Comparison of ENCODE assay signal across 9 mouse cellular contexts in the genomic region with DNA sequence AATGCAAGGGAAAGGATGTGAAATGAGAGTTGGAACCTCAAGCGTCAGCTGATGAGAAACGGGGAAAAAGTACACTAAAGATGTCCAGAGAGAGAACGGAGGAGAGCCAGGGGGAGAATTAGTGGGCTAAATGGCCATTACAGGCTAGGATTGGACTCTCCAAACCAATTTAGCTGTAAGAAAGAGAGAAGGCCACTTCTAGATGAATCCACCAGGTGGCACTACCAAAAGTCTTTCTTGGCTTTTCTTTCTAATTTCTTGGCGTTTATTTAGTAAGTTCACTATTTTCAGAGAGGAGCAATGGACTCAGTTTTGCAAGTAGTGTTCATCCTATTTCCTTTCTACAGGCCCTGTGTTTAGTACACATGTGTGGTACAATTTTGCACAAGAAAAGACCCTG.
DNase-seq lines count a peak whose midpoint lies in the region; ATAC-seq and TF ChIP-seq lines count a peak whose summit lies in the region.
"Had no signal": no experiment of that assay in that cellular context is flagged by ENCODE, and none has a peak within 500 bp of the region (broad histone marks: within the 10 kb centered on the region; RNA-seq: fewer than 3 reads in every experiment).

No protein-coding gene starts in this region.

- no peak overlapping the region for H3K4me3 ChIP-seq in hindbrain, embryonic 11.5 days (ENCODE audit: low read depth, low read length)
- no peak overlapping the region for H3K4me3 ChIP-seq in hindbrain, embryonic 13.5 days
- no peak overlapping the region for H3K4me3 ChIP-seq in lung, embryonic 14.5 days (ENCODE audit: low read depth, low read length)
- H3K4me3 ChIP-seq in lung, adult 2 months (replicated peaks; ENCODE audit: extremely low read depth, low read depth, low read length) = no peak overlapping the region

- peak; percentile 42 for TF ChIP-seq CTCF in lung, embryonic 14.5 days (IDR thresholded peaks at IDR 0.05; ENCODE audit: low read depth)
- TF ChIP-seq CTCF in lung, adult 2 months (IDR thresholded peaks at IDR 0.05; ENCODE audit: insufficient read depth, low read length) = no peak; the same call in 1 of the 2 replicates

- H3K27me3 ChIP-seq in hindbrain, embryonic 11.5 days (ENCODE audit: control insufficient read depth, insufficient read depth, low read length) = no peaks in the 10 kb centered on the region
- no peaks in the 10 kb centered on the region for H3K27me3 ChIP-seq in hindbrain, embryonic 13.5 days
- H3K27me3 ChIP-seq in lung, embryonic 14.5 days (ENCODE audit: insufficient read depth, low read length) = no peaks in the 10 kb centered on the region

- 59% methylated on average over 4 of the region's 4 CpGs for WGBS in hindbrain, embryonic 11.5 days
- 69% methylated on average over 4 of the region's 4 CpGs for WGBS in hindbrain, embryonic 13.5 days
- 57% methylated on average over 4 of the region's 4 CpGs for WGBS in lung, embryonic 14.5 days
- WGBS in lung, adult 2 months = 61% methylated on average over 4 of the region's 4 CpGs

- no peaks in the 10 kb centered on the region for H3K9me3 ChIP-seq in hindbrain, embryonic 11.5 days (ENCODE audit: control insufficient read depth, low read length)
- no peaks in the 10 kb centered on the region for H3K9me3 ChIP-seq in hindbrain, embryonic 13.5 days
- H3K9me3 ChIP-seq in lung, embryonic 14.5 days (ENCODE audit: low read depth, low read length) = no peaks in the 10 kb centered on the region; the same call in 1 of the 2 replicates

- no peak overlapping the region for H3K4me2 ChIP-seq in hindbrain, embryonic 11.5 days (replicated peaks; ENCODE audit: low read depth, low read length)
- no peak overlapping the region for H3K4me2 ChIP-seq in hindbrain, embryonic 13.5 days
- H3K4me2 ChIP-seq in lung, embryonic 14.5 days = no peak overlapping the region

- DNase-seq in adrenal gland, postnatal 10 days = peak; percentile 5
- DNase-seq in adrenal gland, postnatal 14 days = no peak
- peak; percentile 19 for DNase-seq in hindbrain, embryonic 11.5 days (ENCODE audit: low spot score)
- DNase-seq in lung, embryonic 14.5 days = peak; percentile 73
- no peak for DNase-seq in lung, adult 2 months
- DNase-seq in retina, embryonic 14.5 days (ENCODE audit: low spot score) = peak; percentile 47
- DNase-seq in right cerebral cortex, postnatal 25 days = no peak
- DNase-seq: right cerebral cortex, postnatal 14 days had no signal

- H3K27ac ChIP-seq in hindbrain, embryonic 11.5 days (ENCODE audit: low read depth, low read length) = no peak overlapping the region
- H3K27ac ChIP-seq in hindbrain, embryonic 13.5 days = no peak overlapping the region
- no peak overlapping the region for H3K27ac ChIP-seq in lung, embryonic 14.5 days (ENCODE audit: low read depth)

- H3K36me3 ChIP-seq in hindbrain, embryonic 11.5 days (ENCODE audit: control insufficient read depth, insufficient read depth, low read length) = no peaks in the 10 kb centered on the region
- no peaks in the 10 kb centered on the region for H3K36me3 ChIP-seq in hindbrain, embryonic 13.5 days
- H3K36me3 ChIP-seq in lung, embryonic 14.5 days (ENCODE audit: insufficient read depth) = no peaks in the 10 kb centered on the region

- H3K9ac ChIP-seq in hindbrain, embryonic 11.5 days (ENCODE audit: low read depth, low read length) = no peak overlapping the region
- no peak overlapping the region for H3K9ac ChIP-seq in hindbrain, embryonic 13.5 days
- H3K9ac ChIP-seq in lung, embryonic 14.5 days = no peak overlapping the region

- no peak for TF ChIP-seq POLR2A in lung, adult 2 months (IDR thresholded peaks at IDR 0.05; ENCODE audit: borderline replicate concordance, extremely low read depth, low read depth, low read length)

- no peak for ATAC-seq in hindbrain, embryonic 11.5 days (ENCODE audit: low FRiP score)
- no peak for ATAC-seq in hindbrain, embryonic 13.5 days (ENCODE audit: low FRiP score)
- no peak for ATAC-seq in lung, embryonic 14.5 days (ENCODE audit: insufficient read depth)

- no peaks in the 10 kb centered on the region for H3K4me1 ChIP-seq in hindbrain, embryonic 11.5 days (replicated peaks; ENCODE audit: control insufficient read depth, insufficient read depth, low read length)
- no peaks in the 10 kb centered on the region for H3K4me1 ChIP-seq in hindbrain, embryonic 13.5 days (replicated peaks)
- H3K4me1 ChIP-seq in lung, embryonic 14.5 days (ENCODE audit: insufficient read depth) = no peaks in the 10 kb centered on the region
- H3K4me1 ChIP-seq in lung, adult 2 months (ENCODE audit: control insufficient read depth, insufficient read depth, low read length) = no peaks in the 10 kb centered on the region

Comparison
In these comparisons a context has a peak if more than half of its experiments do, and no peak if none do; other contexts are left out.
1. DNase-seq: peak in adrenal gland, postnatal 10 days (single experiment), hindbrain, embryonic 11.5 days (single experiment), lung, embryonic 14.5 days (single experiment) and retina, embryonic 14.5 days (single experiment); none in adrenal gland, postnatal 14 days (single experiment), lung, adult 2 months (single experiment) and right cerebral cortex, postnatal 25 days (single experiment).